Mouse (Mus musculus) midbrain, embryonic 11.5 days (tissue): Measurements from ENCODE around the gene Pgpep1l. TPM values are rescaled to one million over a fixed set of nuclear protein-coding genes. Genes with fewer than 3 reads are reported as not detected.

Source experiments
- ATAC-seq: fragments of 200-750 bp; cut with Nextera tagmentation; 2 replicates; pipeline ENCODE4 v1.8.0; 2017; ENCODE audit warnings: moderate TSS enrichment, moderate library complexity; ENCODE audit not compliant: low FRiP score
- DNase-seq: peaks from one replicate; pipeline ENCODE4 v3.0.0; 2015; ENCODE audit warnings: low spot score; ENCODE audit errors: missing footprints
- H3K27ac ChIP-seq: fragments of 300-500 bp; sonication (generic); 2 replicates; pipeline ENCODE4 v1.5.1; 2014; ENCODE audit warnings: low read depth, low read length
- H3K27me3 ChIP-seq: fragments of 300-500 bp; sonication (generic); 2 replicates; pipeline ENCODE4 v1.6.1; 2014; ENCODE audit warnings: mild to moderate bottlenecking, low read length, moderate library complexity, mixed read lengths; ENCODE audit not compliant: control insufficient read depth, insufficient read depth
- H3K36me3 ChIP-seq: fragments of 300-500 bp; sonication (generic); 2 replicates; pipeline ENCODE4 v1.6.1; 2014; ENCODE audit warnings: mild to moderate bottlenecking, low read length, moderate library complexity, mixed read lengths; ENCODE audit not compliant: control insufficient read depth, insufficient read depth
- H3K4me1 ChIP-seq: fragments of 300-500 bp; sonication (generic); 2 replicates; pipeline ENCODE4 v1.6.1; 2014; ENCODE audit warnings: low read length; ENCODE audit not compliant: control insufficient read depth, insufficient read depth
- H3K4me2 ChIP-seq: fragments of 300-500 bp; sonication (generic); 2 replicates; pipeline ENCODE4 v1.6.1; 2014; ENCODE audit warnings: mild to moderate bottlenecking, moderate library complexity
- H3K4me3 ChIP-seq: fragments of 300-500 bp; sonication (generic); 2 replicates; pipeline ENCODE4 v1.5.1; 2014; ENCODE audit warnings: low read depth, low read length
- H3K9ac ChIP-seq: fragments of 300-500 bp; sonication (generic); 2 replicates; pipeline ENCODE4 v1.6.1; 2014; ENCODE audit warnings: low read length
- H3K9me3 ChIP-seq: fragments of 300-500 bp; sonication (generic); 2 replicates; pipeline ENCODE4 v1.6.1; 2016; ENCODE audit warnings: low read length; ENCODE audit not compliant: control insufficient read depth
- WGBS: fragments of 180-500 bp; shearing (Covaris S2); extraction: QIAGEN DNeasy Blood & Tissue Kit; methylation state at CpG from one replicate; pipeline ENCODE4 v1.1.7; 2014; 5-methylcytosine and 5-hydroxymethylcytosine counted together
- polyA plus RNA-seq: library from polyadenylated mRNA; unstranded; fragments of >200 nt; fragmentation: Nextera tagmentation; extraction: Ambion mirVana; gene quantifications from 2 replicates; pipeline ENCODE4 v1.2.1, GENCODE M21; 2014

The Pgpep1l gene
- polyA plus RNA-seq, 1 experiment from 2014 or later = not detected

- H3K9me3 ChIP-seq = no peaks in the 10 kb centered on the region
- H3K4me1 ChIP-seq = peaks cover 5% of the 10 kb centered on the region
- 63% methylated on average over 13 of the region's 13 CpGs for WGBS
- no peak overlapping the region for H3K27ac ChIP-seq
- H3K4me2 ChIP-seq = no peak overlapping the region
- no peaks in the 10 kb centered on the region for H3K27me3 ChIP-seq
- H3K9ac ChIP-seq = no peak overlapping the region
- DNase-seq (no peak), ATAC-seq (no peak)
- peaks cover 9% of the 10 kb centered on the region for H3K36me3 ChIP-seq
- no peak overlapping the region for H3K4me3 ChIP-seq
Observed at GRCm38 (mm10) chr7:68223356-68223808, 40.7 kb downstream of the Pgpep1l start.

- DNase-seq (no peak), ATAC-seq (no peak)
- Histone ChIP-seq H3K36me3 (peaks cover 15% of the 10 kb centered on the region), H3K27ac (no peak overlapping the region), H3K9ac (no peak overlapping the region), H3K4me1 (no peaks in the 10 kb centered on the region), H3K27me3 (no peaks in the 10 kb centered on the region), H3K4me3 (no peak overlapping the region), H3K4me2 (no peak overlapping the region), H3K9me3 (no peaks in the 10 kb centered on the region)
- 90% methylated on average over 9 of the region's 9 CpGs for WGBS
Observed at GRCm38 (mm10) chr7:68221677-68222230, 42.3 kb downstream of the Pgpep1l start.

- H3K4me1 ChIP-seq = no peaks in the 10 kb centered on the region
- no peaks in the 10 kb centered on the region for H3K9me3 ChIP-seq
- no peak for DNase-seq
- H3K36me3 ChIP-seq = peaks cover 27% of the 10 kb centered on the region
- no peak overlapping the region for H3K27ac ChIP-seq
- H3K9ac ChIP-seq = no peak overlapping the region
- no peak for ATAC-seq
- no peaks in the 10 kb centered on the region for H3K27me3 ChIP-seq
- H3K4me3 ChIP-seq = no peak overlapping the region
- no peak overlapping the region for H3K4me2 ChIP-seq
- 89% methylated on average over 11 of the region's 11 CpGs for WGBS
Observed at GRCm38 (mm10) chr7:68218879-68219278, 45.2 kb downstream of the Pgpep1l start.

- ATAC-seq = no peak
- Histone ChIP-seq H3K36me3 (peaks cover 27% of the 10 kb centered on the region), H3K27ac (no peak overlapping the region), H3K4me1 (no peaks in the 10 kb centered on the region), H3K4me2 (no peak overlapping the region), H3K4me3 (no peak overlapping the region), H3K9me3 (no peaks in the 10 kb centered on the region), H3K27me3 (no peaks in the 10 kb centered on the region), H3K9ac (no peak overlapping the region)
- WGBS = 93% methylated on average over 18 of the region's 18 CpGs
- no peak for DNase-seq
Observed at GRCm38 (mm10) chr7:68215522-68216070, 48.4 kb downstream of the Pgpep1l start.

GRCm38 (mm10) chr7:68213842-68214241, 50.2 kb downstream of the Pgpep1l start:
- ATAC-seq = no peak
- DNase-seq = no peak
- Histone ChIP-seq H3K36me3 (peaks cover 26% of the 10 kb centered on the region), H3K9me3 (no peaks in the 10 kb centered on the region), H3K4me2 (no peak overlapping the region), H3K9ac (no peak overlapping the region), H3K4me1 (no peaks in the 10 kb centered on the region), H3K27me3 (no peaks in the 10 kb centered on the region), H3K27ac (no peak overlapping the region), H3K4me3 (no peak overlapping the region)
- WGBS = 64% methylated on average over 5 of the region's 5 CpGs

GRCm38 (mm10) chr7:68211883-68212282, 52.1 kb downstream of the Pgpep1l start:
- peaks cover 26% of the 10 kb centered on the region for H3K36me3 ChIP-seq
- H3K4me1 ChIP-seq = no peaks in the 10 kb centered on the region
- ATAC-seq (no peak), DNase-seq (no peak)
- H3K4me2 ChIP-seq = no peak overlapping the region
- no peaks in the 10 kb centered on the region for H3K9me3 ChIP-seq
- no peak overlapping the region for H3K9ac ChIP-seq
- H3K4me3 ChIP-seq = no peak overlapping the region
- 91% methylated on average over 7 of the region's 7 CpGs for WGBS
- H3K27ac ChIP-seq = no peak overlapping the region
- no peaks in the 10 kb centered on the region for H3K27me3 ChIP-seq

GRCm38 (mm10) chr7:68210417-68210816, 53.6 kb downstream of the Pgpep1l start:
- H3K4me1 ChIP-seq = no peaks in the 10 kb centered on the region
- no peak overlapping the region for H3K4me2 ChIP-seq
- H3K4me3 ChIP-seq = no peak overlapping the region
- WGBS = 90% methylated on average over 4 of the region's 4 CpGs
- ATAC-seq (no peak), DNase-seq (no peak)
- H3K9ac ChIP-seq = no peak overlapping the region
- no peaks in the 10 kb centered on the region for H3K9me3 ChIP-seq
- no peaks in the 10 kb centered on the region for H3K27me3 ChIP-seq
- H3K36me3 ChIP-seq = peaks cover 18% of the 10 kb centered on the region; the same call in 1 of the 2 replicates
- H3K27ac ChIP-seq = no peak overlapping the region

GRCm38 (mm10) chr7:68209039-68209438, 55.0 kb downstream of the Pgpep1l start:
- H3K4me1 ChIP-seq = no peaks in the 10 kb centered on the region
- WGBS = 92% methylated on average over 6 of the region's 6 CpGs
- H3K4me3 ChIP-seq = no peak overlapping the region
- no peaks in the 10 kb centered on the region for H3K9me3 ChIP-seq
- H3K9ac ChIP-seq = no peak overlapping the region
- H3K27me3 ChIP-seq = no peaks in the 10 kb centered on the region
- H3K27ac ChIP-seq = no peak overlapping the region
- H3K4me2 ChIP-seq = no peak overlapping the region
- ATAC-seq = no peak
- peaks cover 12% of the 10 kb centered on the region; the same call in 1 of the 2 replicates for H3K36me3 ChIP-seq
- DNase-seq = no peak

- H3K27ac ChIP-seq = no peak overlapping the region
- no peaks in the 10 kb centered on the region for H3K4me1 ChIP-seq
- H3K4me3 ChIP-seq = no peak overlapping the region
- H3K9ac ChIP-seq = no peak overlapping the region
- H3K4me2 ChIP-seq = no peak overlapping the region
- H3K36me3 ChIP-seq = peaks cover 12% of the 10 kb centered on the region; the same call in 1 of the 2 replicates
- H3K9me3 ChIP-seq = no peaks in the 10 kb centered on the region
- ATAC-seq (no peak), DNase-seq (no peak)
- WGBS = 90% methylated on average over 8 of the region's 8 CpGs
- no peaks in the 10 kb centered on the region for H3K27me3 ChIP-seq
Observed at GRCm38 (mm10) chr7:68205776-68206427, 58.1 kb downstream of the Pgpep1l start.
